Mouse (Mus musculus): ENCODE data around the gene Hnrnpf. TPM values are rescaled to one million over a fixed set of nuclear protein-coding genes. Genes with fewer than 3 reads are reported as not detected.

The Hnrnpf gene
- polyA plus RNA-seq, 1 experiment from 2014 or later: 599 TPM

GRCm38 (mm10) chr6:117903836-117904235, 3.7 kb downstream of the Hnrnpf start:
- Histone ChIP-seq H3K36me3 (ENCODE audit: control insufficient read depth, insufficient read depth) (no peaks in the 10 kb centered on the region), H3K4me1 (ENCODE audit: control insufficient read depth, insufficient read depth, low read length) (peaks cover 10% of the 10 kb centered on the region), H3K4me2 (ENCODE audit: low read depth, low read length) (no peak overlapping the region), H3K27me3 (ENCODE audit: control insufficient read depth, insufficient read depth, low read length) (no peaks in the 10 kb centered on the region), H3K9me3 (replicated peaks; ENCODE audit: control insufficient read depth, low read length) (no peaks in the 10 kb centered on the region), H3K27ac (ENCODE audit: low read length) (no peak overlapping the region), H3K9ac (ENCODE audit: low read length) (no peak overlapping the region), H3K4me3 (ENCODE audit: low read length) (no peak overlapping the region)
- WGBS: 73% methylated on average over 3 of the region's 3 CpGs
- no peak for ATAC-seq (replicated peaks; ENCODE audit: extremely low read depth, insufficient read depth, low FRiP score)

GRCm38 (mm10) chr6:117905260-117905930, 5.3 kb downstream of the Hnrnpf start:
- Histone ChIP-seq H3K4me3 (ENCODE audit: low read length) (peak overlapping the region; percentile 92), H3K4me2 (ENCODE audit: low read depth, low read length) (peak overlapping the region; percentile 64), H3K27me3 (ENCODE audit: control insufficient read depth, insufficient read depth, low read length) (no peaks in the 10 kb centered on the region), H3K9ac (ENCODE audit: low read length) (peak overlapping the region; percentile 87), H3K9me3 (replicated peaks; ENCODE audit: control insufficient read depth, low read length) (no peaks in the 10 kb centered on the region), H3K4me1 (ENCODE audit: control insufficient read depth, insufficient read depth, low read length) (peaks cover 21% of the 10 kb centered on the region), H3K36me3 (ENCODE audit: control insufficient read depth, insufficient read depth) (no peaks in the 10 kb centered on the region), H3K27ac (ENCODE audit: low read length) (peak overlapping the region; percentile 93)
- WGBS: 15% methylated on average over 4 of the region's 4 CpGs
- no peak for ATAC-seq (replicated peaks; ENCODE audit: extremely low read depth, insufficient read depth, low FRiP score)

- peak overlapping the region; percentile 93 for H3K27ac ChIP-seq (ENCODE audit: low read length)
- WGBS: under 1% methylated on average over 25 of the region's 25 CpGs
- no peaks in the 10 kb centered on the region for H3K36me3 ChIP-seq (ENCODE audit: control insufficient read depth, insufficient read depth)
- H3K4me3 ChIP-seq (ENCODE audit: low read length): peak overlapping the region; percentile 92
- H3K9ac ChIP-seq (ENCODE audit: low read length): peak overlapping the region; percentile 87
- ATAC-seq (replicated peaks; ENCODE audit: extremely low read depth, insufficient read depth, low FRiP score): 0 out of 2 replicates have a peak, but pooled peaks have one; percentile 0
- peaks cover 25% of the 10 kb centered on the region for H3K4me1 ChIP-seq (ENCODE audit: control insufficient read depth, insufficient read depth, low read length)
- H3K27me3 ChIP-seq (ENCODE audit: control insufficient read depth, insufficient read depth, low read length): no peaks in the 10 kb centered on the region
- H3K9me3 ChIP-seq (replicated peaks; ENCODE audit: control insufficient read depth, low read length): no peaks in the 10 kb centered on the region
- peak overlapping the region; percentile 64 for H3K4me2 ChIP-seq (ENCODE audit: low read depth, low read length)
Observed at GRCm38 (mm10) chr6:117906015-117906531, 5.9 kb downstream of the Hnrnpf start.

DNA sequence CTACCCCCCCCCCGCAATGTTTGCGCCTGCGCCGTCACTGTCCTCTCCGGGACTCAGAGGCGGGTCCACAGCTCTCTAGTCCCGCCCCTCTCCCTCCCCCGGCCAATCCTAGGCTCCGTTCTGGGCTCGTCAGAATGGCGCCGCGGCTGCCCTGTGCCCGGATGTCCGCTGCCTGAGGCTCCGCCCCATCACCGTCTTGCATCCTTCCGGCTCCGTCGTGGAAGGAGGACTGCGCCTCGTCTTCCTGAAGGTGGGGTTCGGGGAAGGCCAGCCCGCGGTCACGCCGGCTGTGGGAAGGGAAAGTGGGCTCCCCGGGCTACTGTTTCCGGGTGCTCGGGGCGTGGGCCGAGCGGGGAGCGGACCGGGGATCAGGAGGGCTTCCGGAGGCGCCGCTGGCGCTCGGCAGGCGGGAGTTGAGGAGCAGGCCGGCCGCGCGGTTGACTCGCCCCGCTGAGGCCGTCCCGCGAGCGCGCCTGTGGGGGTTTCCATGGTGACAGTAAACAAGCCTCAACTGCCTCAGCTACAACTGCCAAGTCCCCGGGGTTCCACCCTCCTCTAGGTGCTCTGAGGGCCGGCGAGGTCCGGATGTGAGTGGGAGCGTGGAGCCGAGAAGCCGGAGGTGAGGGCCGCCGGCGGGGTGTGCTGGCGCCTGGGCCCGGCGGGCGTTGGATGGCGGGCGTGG, 6.6 kb downstream of the Hnrnpf start:
- H3K4me2 ChIP-seq (ENCODE audit: low read depth, low read length): peak overlapping the region; percentile 87
- peak overlapping the region; percentile 93 for H3K9ac ChIP-seq (ENCODE audit: low read length)
- H3K27ac ChIP-seq (ENCODE audit: low read length): peak overlapping the region; percentile 97
- H3K4me1 ChIP-seq (ENCODE audit: control insufficient read depth, insufficient read depth, low read length): peaks cover 27% of the 10 kb centered on the region
- no peaks in the 10 kb centered on the region for H3K27me3 ChIP-seq (ENCODE audit: control insufficient read depth, insufficient read depth, low read length)
- peak; percentile 96 for ATAC-seq (replicated peaks; ENCODE audit: extremely low read depth, insufficient read depth, low FRiP score)
- no peaks in the 10 kb centered on the region for H3K9me3 ChIP-seq (replicated peaks; ENCODE audit: control insufficient read depth, low read length)
- H3K36me3 ChIP-seq (ENCODE audit: control insufficient read depth, insufficient read depth): no peaks in the 10 kb centered on the region
- WGBS: 1% methylated on average over 62 of the region's 68 CpGs
- H3K4me3 ChIP-seq (ENCODE audit: low read length): peak overlapping the region; percentile 92

DNA sequence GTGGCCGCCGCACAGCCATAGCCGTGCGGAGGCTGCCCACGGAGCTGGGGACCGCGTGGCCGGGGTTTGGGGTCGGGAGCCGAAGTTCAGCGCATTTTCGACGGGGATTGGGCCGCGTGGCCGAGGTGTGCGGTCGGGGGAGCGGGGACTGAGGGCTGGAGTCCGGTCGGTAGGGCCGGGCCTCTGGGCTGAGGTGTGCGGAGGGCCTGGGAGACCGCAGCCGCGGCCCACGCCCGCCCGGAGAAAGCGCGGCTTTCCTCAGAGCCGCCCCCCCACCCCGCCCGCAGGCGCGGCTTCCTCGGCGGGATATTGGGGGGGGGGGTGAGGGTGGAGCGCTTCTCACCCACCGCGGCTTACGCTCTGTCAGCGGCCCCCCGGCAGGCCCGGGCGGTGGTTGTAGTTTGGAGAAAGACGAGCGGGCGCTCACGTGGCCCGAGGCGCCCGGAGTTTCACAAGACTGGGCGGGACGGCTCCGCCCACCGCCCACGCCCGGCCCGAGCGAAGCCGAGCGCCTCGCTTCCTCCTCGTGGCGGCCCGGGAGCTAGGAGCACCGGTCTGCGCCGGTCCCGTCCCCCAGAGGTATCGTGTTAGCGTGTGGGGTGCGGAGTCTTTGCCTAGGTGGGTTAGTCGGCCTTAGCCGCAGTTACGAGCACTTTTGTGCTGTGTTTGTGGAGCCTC, 7.3 kb downstream of the Hnrnpf start:
- peak overlapping the region; percentile 92 for H3K4me3 ChIP-seq (ENCODE audit: low read length)
- ATAC-seq (replicated peaks; ENCODE audit: extremely low read depth, insufficient read depth, low FRiP score): peak; percentile 75
- H3K4me1 ChIP-seq (ENCODE audit: control insufficient read depth, insufficient read depth, low read length): peaks cover 30% of the 10 kb centered on the region
- peak overlapping the region; percentile 93 for H3K9ac ChIP-seq (ENCODE audit: low read length)
- H3K36me3 ChIP-seq (ENCODE audit: control insufficient read depth, insufficient read depth): no peaks in the 10 kb centered on the region
- H3K27ac ChIP-seq (ENCODE audit: low read length): peak overlapping the region; percentile 97
- H3K4me2 ChIP-seq (ENCODE audit: low read depth, low read length): peak overlapping the region; percentile 87
- H3K9me3 ChIP-seq (replicated peaks; ENCODE audit: control insufficient read depth, low read length): no peaks in the 10 kb centered on the region
- H3K27me3 ChIP-seq (ENCODE audit: control insufficient read depth, insufficient read depth, low read length): no peaks in the 10 kb centered on the region
- WGBS: under 1% methylated on average over 73 of the region's 77 CpGs

GRCm38 (mm10) chr6:117907979-117908355, 7.8 kb downstream of the Hnrnpf start:
- ATAC-seq (replicated peaks; ENCODE audit: extremely low read depth, insufficient read depth, low FRiP score): no peak
- WGBS: under 1% methylated on average over 26 of the region's 26 CpGs

GRCm38 (mm10) chr6:117908424-117908900, 8.3 kb downstream of the Hnrnpf start:
- H3K27ac ChIP-seq (ENCODE audit: low read length): peak overlapping the region; percentile 97
- peak overlapping the region; percentile 92 for H3K4me3 ChIP-seq (ENCODE audit: low read length)
- H3K9ac ChIP-seq (ENCODE audit: low read length): peak overlapping the region; percentile 93
- no peak for ATAC-seq (replicated peaks; ENCODE audit: extremely low read depth, insufficient read depth, low FRiP score)
- H3K4me2 ChIP-seq (ENCODE audit: low read depth, low read length): peak overlapping the region; percentile 87
- H3K9me3 ChIP-seq (replicated peaks; ENCODE audit: control insufficient read depth, low read length): no peaks in the 10 kb centered on the region
- H3K36me3 ChIP-seq (ENCODE audit: control insufficient read depth, insufficient read depth): no peaks in the 10 kb centered on the region
- under 1% methylated on average over 14 of the region's 14 CpGs for WGBS
- no peaks in the 10 kb centered on the region for H3K27me3 ChIP-seq (ENCODE audit: control insufficient read depth, insufficient read depth, low read length)
- peaks cover 30% of the 10 kb centered on the region for H3K4me1 ChIP-seq (ENCODE audit: control insufficient read depth, insufficient read depth, low read length)

More at GRCm38 (mm10) chr6:117907979-117908355, 7.8 kb downstream of the Hnrnpf start:
- peaks cover 30% of the 10 kb centered on the region for H3K4me1 ChIP-seq (ENCODE audit: control insufficient read depth, insufficient read depth, low read length)
- peak overlapping the region; percentile 87 for H3K4me2 ChIP-seq (ENCODE audit: low read depth, low read length)
- H3K27ac ChIP-seq (ENCODE audit: low read length): peak overlapping the region; percentile 97
- no peaks in the 10 kb centered on the region for H3K27me3 ChIP-seq (ENCODE audit: control insufficient read depth, insufficient read depth, low read length)
- no peaks in the 10 kb centered on the region for H3K36me3 ChIP-seq (ENCODE audit: control insufficient read depth, insufficient read depth)
- H3K9ac ChIP-seq (ENCODE audit: low read length): peak overlapping the region; percentile 93
- no peaks in the 10 kb centered on the region for H3K9me3 ChIP-seq (replicated peaks; ENCODE audit: control insufficient read depth, low read length)
- H3K4me3 ChIP-seq (ENCODE audit: low read length): peak overlapping the region; percentile 92

- no peak for ATAC-seq (replicated peaks; ENCODE audit: extremely low read depth, insufficient read depth, low FRiP score)
- peak overlapping the region; percentile 6; the same call in 1 of the 2 replicates for H3K4me2 ChIP-seq (ENCODE audit: low read depth, low read length)
- no peak overlapping the region for H3K27ac ChIP-seq (ENCODE audit: low read length)
- no peaks in the 10 kb centered on the region for H3K36me3 ChIP-seq (ENCODE audit: control insufficient read depth, insufficient read depth)
- no peak overlapping the region for H3K9ac ChIP-seq (ENCODE audit: low read length)
- no peaks in the 10 kb centered on the region for H3K9me3 ChIP-seq (replicated peaks; ENCODE audit: control insufficient read depth, low read length)
- peaks cover 29% of the 10 kb centered on the region for H3K4me1 ChIP-seq (ENCODE audit: control insufficient read depth, insufficient read depth, low read length)
- H3K27me3 ChIP-seq (ENCODE audit: control insufficient read depth, insufficient read depth, low read length): no peaks in the 10 kb centered on the region
- 80% methylated on average over 6 of the region's 6 CpGs for WGBS
- H3K4me3 ChIP-seq (ENCODE audit: low read length): no peak overlapping the region
Observed at GRCm38 (mm10) chr6:117910120-117910661, 10.1 kb downstream of the Hnrnpf start.
